Mouse (Mus musculus): ENCODE measurements around the gene Car3. TPM values are rescaled to one million over a fixed set of nuclear protein-coding genes. Genes with fewer than 3 reads are reported as not detected.

The Car3 gene
- polyA plus RNA-seq, 1 experiment, result 2.6 TPM

DNA sequence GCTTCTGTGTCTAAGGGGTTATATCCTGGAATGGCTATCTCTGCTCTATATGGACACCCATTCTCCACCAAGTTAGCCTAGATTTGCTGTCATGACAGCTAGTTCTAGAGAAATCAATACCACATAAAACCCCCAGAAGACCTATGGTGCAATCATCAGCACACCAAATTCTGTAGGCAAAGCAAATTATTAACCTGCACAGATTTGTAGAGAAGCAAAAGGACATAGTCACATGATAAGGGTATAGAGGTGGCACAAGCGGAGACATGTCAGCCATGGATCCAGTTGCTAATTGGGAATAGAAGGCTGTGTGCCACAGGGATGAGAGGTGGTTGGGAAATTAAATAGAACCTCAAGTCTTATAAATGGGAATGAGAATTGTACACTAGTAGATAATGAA lies 24.4 kb upstream of the Car3 start:
- Histone ChIP-seq H3K27me3 (ENCODE audit: control insufficient read depth, insufficient read depth, low read length, poor library complexity, severe bottlenecking) (no peaks in the 10 kb centered on the region), H3K27ac (ENCODE audit: insufficient read depth, low read length) (no peak overlapping the region)
- TF ChIP-seq CTCF (IDR thresholded peaks at IDR 0.05; ENCODE audit: low read depth, low read length) (no peak), POLR2A (IDR thresholded peaks at IDR 0.05; ENCODE audit: insufficient read depth, low read length) (no peak), EP300 (IDR thresholded peaks at IDR 0.05; ENCODE audit: insufficient read depth, low read depth, low read length) (no peak)

DNA sequence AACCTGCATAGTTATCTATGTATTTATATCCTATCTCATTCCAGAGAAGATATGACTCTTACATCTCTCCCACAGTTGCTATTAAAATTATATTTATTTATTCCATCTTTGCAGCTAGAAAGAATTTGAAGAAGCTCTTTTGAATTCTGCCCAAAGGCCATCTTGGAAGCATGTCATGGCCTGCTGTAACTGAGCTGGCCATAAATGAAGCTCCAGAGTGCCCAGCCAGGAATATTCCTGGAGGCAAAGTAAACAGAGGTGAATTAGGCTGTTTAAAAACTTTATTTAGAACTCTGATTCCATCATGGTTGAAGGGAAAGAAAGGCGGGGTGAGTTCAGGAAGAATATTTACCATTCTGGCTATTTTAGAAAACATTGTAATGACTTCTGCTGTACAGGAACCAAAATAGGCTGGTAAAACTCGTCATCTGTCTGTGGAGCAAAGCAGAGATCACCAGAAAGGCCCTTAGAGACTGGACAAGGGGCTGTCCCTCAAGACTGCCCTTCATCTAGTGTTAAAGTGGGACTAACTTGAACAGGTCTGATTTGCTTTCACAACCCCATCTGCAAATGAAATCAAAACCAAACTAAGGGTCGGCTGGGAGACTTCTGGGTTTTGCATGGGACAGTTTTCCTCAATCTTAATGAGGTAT lies 23.7 kb upstream of the Car3 start:
- H3K9me3 ChIP-seq (replicated peaks; ENCODE audit: control insufficient read depth, insufficient read depth, low read length, poor library complexity, severe bottlenecking), result no peaks in the 10 kb centered on the region
- H3K9ac ChIP-seq (ENCODE audit: low read depth, poor library complexity, severe bottlenecking), result no peak overlapping the region
- H3K4me1 ChIP-seq (ENCODE audit: control insufficient read depth, insufficient read depth, low read length), result no peaks in the 10 kb centered on the region
- no peaks in the 10 kb centered on the region for H3K36me3 ChIP-seq (ENCODE audit: control insufficient read depth, insufficient read depth, low read length, poor library complexity, severe bottlenecking)
- H3K4me3 ChIP-seq (ENCODE audit: low read depth, low read length), result no peak overlapping the region
- no peak overlapping the region for H3K27ac ChIP-seq (ENCODE audit: insufficient read depth, low read length)
- TF ChIP-seq CTCF (IDR thresholded peaks at IDR 0.05; ENCODE audit: low read depth, low read length) (no peak), POLR2A (IDR thresholded peaks at IDR 0.05; ENCODE audit: insufficient read depth, low read length) (no peak), EP300 (IDR thresholded peaks at IDR 0.05; ENCODE audit: insufficient read depth, low read depth, low read length) (no peak)
- no peaks in the 10 kb centered on the region for H3K27me3 ChIP-seq (ENCODE audit: control insufficient read depth, insufficient read depth, low read length, poor library complexity, severe bottlenecking)

More for the DNA sequence above, 24.4 kb upstream of the Car3 start:
- Histone ChIP-seq H3K36me3 (ENCODE audit: control insufficient read depth, insufficient read depth, low read length, poor library complexity, severe bottlenecking) (no peaks in the 10 kb centered on the region), H3K4me3 (ENCODE audit: low read depth, low read length) (no peak overlapping the region), H3K4me1 (ENCODE audit: control insufficient read depth, insufficient read depth, low read length) (no peaks in the 10 kb centered on the region), H3K9me3 (replicated peaks; ENCODE audit: control insufficient read depth, insufficient read depth, low read length, poor library complexity, severe bottlenecking) (no peaks in the 10 kb centered on the region), H3K9ac (ENCODE audit: low read depth, poor library complexity, severe bottlenecking) (no peak overlapping the region)

GRCm38 (mm10) chr3:14848587-14849254 lies 14.6 kb upstream of the Car3 start:
- TF ChIP-seq EP300 (IDR thresholded peaks at IDR 0.05; ENCODE audit: insufficient read depth, low read depth, low read length) (no peak), POLR2A (IDR thresholded peaks at IDR 0.05; ENCODE audit: insufficient read depth, low read length) (no peak), CTCF (IDR thresholded peaks at IDR 0.05; ENCODE audit: low read depth, low read length) (no peak)
- Histone ChIP-seq H3K9me3 (replicated peaks; ENCODE audit: control insufficient read depth, insufficient read depth, low read length, poor library complexity, severe bottlenecking) (no peaks in the 10 kb centered on the region), H3K4me3 (ENCODE audit: low read depth, low read length) (no peak overlapping the region), H3K36me3 (ENCODE audit: control insufficient read depth, insufficient read depth, low read length, poor library complexity, severe bottlenecking) (no peaks in the 10 kb centered on the region), H3K9ac (ENCODE audit: low read depth, poor library complexity, severe bottlenecking) (no peak overlapping the region), H3K27me3 (ENCODE audit: control insufficient read depth, insufficient read depth, low read length, poor library complexity, severe bottlenecking) (no peaks in the 10 kb centered on the region), H3K27ac (ENCODE audit: insufficient read depth, low read length) (no peak overlapping the region), H3K4me1 (ENCODE audit: control insufficient read depth, insufficient read depth, low read length) (no peaks in the 10 kb centered on the region)

DNA sequence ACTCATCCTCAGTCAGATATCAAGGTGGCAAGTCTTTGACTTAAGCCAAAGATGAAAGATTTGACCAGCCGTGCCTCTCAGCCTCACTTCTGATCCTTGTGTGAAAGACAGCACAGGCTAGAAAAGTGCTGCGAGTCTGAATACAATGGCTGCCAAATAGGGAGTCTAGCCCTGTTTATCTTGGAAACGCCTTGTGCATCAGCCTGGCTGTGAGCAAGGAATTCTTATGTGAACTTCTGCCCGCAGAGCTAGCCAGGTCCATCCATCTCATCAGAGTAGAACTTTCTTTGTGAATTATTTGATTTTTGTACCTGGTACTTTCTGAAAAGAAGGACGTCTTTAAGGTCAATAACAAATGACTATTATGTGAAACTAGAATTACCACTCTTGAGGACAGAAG lies 9.3 kb upstream of the Car3 start:
- no peaks in the 10 kb centered on the region for H3K9me3 ChIP-seq (replicated peaks; ENCODE audit: control insufficient read depth, insufficient read depth, low read length, poor library complexity, severe bottlenecking)
- H3K9ac ChIP-seq (ENCODE audit: low read depth, poor library complexity, severe bottlenecking), result no peak overlapping the region
- no peaks in the 10 kb centered on the region for H3K4me1 ChIP-seq (ENCODE audit: control insufficient read depth, insufficient read depth, low read length)
- H3K36me3 ChIP-seq (ENCODE audit: control insufficient read depth, insufficient read depth, low read length, poor library complexity, severe bottlenecking), result no peaks in the 10 kb centered on the region
- no peak for TF ChIP-seq POLR2A (IDR thresholded peaks at IDR 0.05; ENCODE audit: insufficient read depth, low read length)
- TF ChIP-seq CTCF (IDR thresholded peaks at IDR 0.05; ENCODE audit: low read depth, low read length), result no peak
- no peak for TF ChIP-seq EP300 (IDR thresholded peaks at IDR 0.05; ENCODE audit: insufficient read depth, low read depth, low read length)
- H3K4me3 ChIP-seq (ENCODE audit: low read depth, low read length), result no peak overlapping the region
- no peaks in the 10 kb centered on the region for H3K27me3 ChIP-seq (ENCODE audit: control insufficient read depth, insufficient read depth, low read length, poor library complexity, severe bottlenecking)
- no peak overlapping the region for H3K27ac ChIP-seq (ENCODE audit: insufficient read depth, low read length)

DNA sequence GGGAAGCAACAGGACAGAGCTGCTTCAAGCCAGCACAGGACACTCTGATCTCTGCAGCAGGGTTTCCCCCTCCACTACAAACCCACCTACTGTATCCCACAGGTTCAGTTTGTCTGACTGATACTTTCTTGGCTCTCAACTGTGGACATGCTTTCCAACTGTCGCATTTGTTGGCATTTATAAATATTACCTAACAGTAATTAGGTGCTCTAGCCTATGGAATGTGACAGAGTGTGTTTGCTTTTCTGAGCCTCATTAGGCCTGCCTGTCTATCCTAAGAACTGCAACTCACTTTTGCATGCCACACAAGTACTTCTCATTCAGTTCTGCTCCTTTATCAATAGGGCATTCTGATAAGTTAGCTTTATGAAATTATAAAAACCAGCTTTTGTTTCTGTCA lies 8.9 kb upstream of the Car3 start:
- H3K27ac ChIP-seq (ENCODE audit: insufficient read depth, low read length), result no peak overlapping the region
- no peaks in the 10 kb centered on the region for H3K4me1 ChIP-seq (ENCODE audit: control insufficient read depth, insufficient read depth, low read length)
- no peak overlapping the region for H3K9ac ChIP-seq (ENCODE audit: low read depth, poor library complexity, severe bottlenecking)
- H3K27me3 ChIP-seq (ENCODE audit: control insufficient read depth, insufficient read depth, low read length, poor library complexity, severe bottlenecking), result no peaks in the 10 kb centered on the region
- no peak overlapping the region for H3K4me3 ChIP-seq (ENCODE audit: low read depth, low read length)
- TF ChIP-seq CTCF (IDR thresholded peaks at IDR 0.05; ENCODE audit: low read depth, low read length) (no peak), POLR2A (IDR thresholded peaks at IDR 0.05; ENCODE audit: insufficient read depth, low read length) (no peak), EP300 (IDR thresholded peaks at IDR 0.05; ENCODE audit: insufficient read depth, low read depth, low read length) (no peak)
- no peaks in the 10 kb centered on the region for H3K36me3 ChIP-seq (ENCODE audit: control insufficient read depth, insufficient read depth, low read length, poor library complexity, severe bottlenecking)
- no peaks in the 10 kb centered on the region for H3K9me3 ChIP-seq (replicated peaks; ENCODE audit: control insufficient read depth, insufficient read depth, low read length, poor library complexity, severe bottlenecking)

GRCm38 (mm10) chr3:14857874-14858273 lies 5.4 kb upstream of the Car3 start:
- TF ChIP-seq CTCF (IDR thresholded peaks at IDR 0.05; ENCODE audit: low read depth, low read length) (no peak), POLR2A (IDR thresholded peaks at IDR 0.05; ENCODE audit: insufficient read depth, low read length) (no peak), EP300 (IDR thresholded peaks at IDR 0.05; ENCODE audit: insufficient read depth, low read depth, low read length) (no peak)
- Histone ChIP-seq H3K27me3 (ENCODE audit: control insufficient read depth, insufficient read depth, low read length, poor library complexity, severe bottlenecking) (no peaks in the 10 kb centered on the region), H3K27ac (ENCODE audit: insufficient read depth, low read length) (no peak overlapping the region), H3K4me1 (ENCODE audit: control insufficient read depth, insufficient read depth, low read length) (no peaks in the 10 kb centered on the region), H3K9ac (ENCODE audit: low read depth, poor library complexity, severe bottlenecking) (no peak overlapping the region), H3K4me3 (ENCODE audit: low read depth, low read length) (no peak overlapping the region), H3K36me3 (ENCODE audit: control insufficient read depth, insufficient read depth, low read length, poor library complexity, severe bottlenecking) (no peaks in the 10 kb centered on the region), H3K9me3 (replicated peaks; ENCODE audit: control insufficient read depth, insufficient read depth, low read length, poor library complexity, severe bottlenecking) (no peaks in the 10 kb centered on the region)

Data from ES-Bruce4 (cell line).